Mouse (Mus musculus): Measurements from ENCODE around the gene Tubg2.

- no peak for TF ChIP-seq CTCF (IDR thresholded peaks at IDR 0.05; ENCODE audit: low read depth)
- TF ChIP-seq EP300 (IDR thresholded peaks at IDR 0.05; ENCODE audit: low read depth) = no peak
Measured at GRCm38 (mm10) chr11:101180261-101180660, 24.6 kb downstream of the Tubg2 start.
